Mouse (Mus musculus): ENCODE measurements around the gene Kazald1. TPM values are rescaled to one million over a fixed set of nuclear protein-coding genes. Genes with fewer than 3 reads are reported as not detected.

Kazald1 gene
- polyA plus RNA-seq, 2 experiments = 0.15 to 0.29 TPM

GRCm38 (mm10) chr19:45067758-45068510 is 7.1 kb upstream of the Kazald1 start:
- peaks cover 16% of the 10 kb centered on the region for H3K27me3 ChIP-seq (ENCODE audit: control insufficient read depth, insufficient read depth, low read length)
- peak; percentile 36; the same call in 1 of the 2 replicates for ATAC-seq (ENCODE audit: insufficient read depth)

DNA sequence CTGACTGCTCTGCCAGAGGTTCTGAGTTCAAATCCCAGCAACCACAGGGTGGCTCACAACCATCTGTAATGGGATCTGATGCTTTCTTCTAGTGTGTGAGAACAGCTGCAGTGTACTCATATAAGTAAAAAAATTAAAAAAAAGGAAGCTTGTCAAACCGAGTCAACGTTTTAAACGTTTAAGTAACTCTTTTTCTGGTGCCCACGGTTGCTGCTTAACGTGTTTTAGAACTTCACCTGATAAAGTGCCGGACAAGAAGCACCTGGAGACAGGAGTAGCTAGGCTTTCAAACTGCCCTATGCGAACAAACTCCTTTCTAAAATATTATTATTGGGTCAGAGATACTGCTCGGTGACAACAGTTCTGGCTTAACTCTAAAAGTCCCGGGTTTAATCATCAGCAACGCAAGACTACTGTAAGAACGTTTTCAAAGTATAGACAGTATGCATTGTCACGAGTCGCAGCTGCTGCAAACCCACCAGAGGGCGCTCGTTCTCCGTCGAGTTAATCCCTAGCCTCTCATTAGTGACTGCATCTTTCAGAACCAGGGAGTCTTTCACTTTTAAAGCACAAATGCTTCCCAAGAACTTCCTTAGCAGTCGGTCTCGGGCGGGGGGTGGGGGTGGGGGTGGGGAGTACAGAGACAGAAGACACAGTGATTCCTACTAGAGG is 1.0 kb upstream of the Kazald1 start:
- H3K9me3 ChIP-seq (ENCODE audit: control insufficient read depth, low read length) = no peaks in the 10 kb centered on the region
- DNase-seq (ENCODE audit: low read depth in 3 of 3, low spot score in 3 of 3) (peak; percentile 73 to 80 (median 77)), ATAC-seq (ENCODE audit: insufficient read depth) (peak; percentile 60)
- no peaks in the 10 kb centered on the region for H3K36me3 ChIP-seq (replicated peaks; ENCODE audit: control insufficient read depth, insufficient read depth, low read depth)
- TF ChIP-seq CTCF (IDR thresholded peaks at IDR 0.05; ENCODE audit: low read depth) (peak; percentile 90), EP300 (IDR thresholded peaks at IDR 0.05; ENCODE audit: low read depth) (no peak)
- H3K4me2 ChIP-seq (ENCODE audit: low read depth) = peak overlapping the region; percentile 100
- whole genome bisulfite sequencing (ENCODE audit: insufficient replicate concordance) = 7% methylated on average over 20 of the region's 20 CpGs
- H3K27me3 ChIP-seq (ENCODE audit: control insufficient read depth, insufficient read depth, low read length) = peaks cover 37% of the 10 kb centered on the region
- H3K4me1 ChIP-seq (replicated peaks; ENCODE audit: control insufficient read depth in 2 of 2, insufficient read depth in 2 of 2, low read length in 1 of 2) = peaks cover 9 to 14% of the 10 kb centered on the region in 2 experiments
- peak overlapping the region; percentile 90 for H3K9ac ChIP-seq (replicated peaks)
- peak overlapping the region; percentile 89 for H3K27ac ChIP-seq
- peak overlapping the region; percentile 86 to 99 for H3K4me3 ChIP-seq (ENCODE audit: insufficient read depth in 1 of 2, low read depth in 2 of 2, low read length in 2 of 2)

More at GRCm38 (mm10) chr19:45067758-45068510, 7.1 kb upstream of the Kazald1 start:
- Histone ChIP-seq H3K9me3 (ENCODE audit: control insufficient read depth, low read length) (no peaks in the 10 kb centered on the region), H3K4me3 (ENCODE audit: insufficient read depth in 1 of 2, low read depth in 2 of 2, low read length in 2 of 2) (no peak overlapping the region), H3K27ac (no peak overlapping the region), H3K36me3 (replicated peaks; ENCODE audit: control insufficient read depth, insufficient read depth, low read depth) (no peaks in the 10 kb centered on the region), H3K9ac (replicated peaks) (no peak overlapping the region), H3K4me2 (ENCODE audit: low read depth) (no peak overlapping the region), H3K4me1 (replicated peaks; ENCODE audit: control insufficient read depth in 2 of 2, insufficient read depth in 2 of 2, low read length in 1 of 2) (peaks cover 10 to 16% of the 10 kb centered on the region in 2 experiments)
- TF ChIP-seq EP300 (IDR thresholded peaks at IDR 0.05; ENCODE audit: low read depth) = peak; percentile 35; the same call in 1 of the 2 replicates
- no peak for TF ChIP-seq CTCF (IDR thresholded peaks at IDR 0.05; ENCODE audit: low read depth)
- whole genome bisulfite sequencing (ENCODE audit: insufficient replicate concordance) = 62% methylated on average over 7 of the region's 7 CpGs
- no peak for DNase-seq (ENCODE audit: low read depth in 3 of 3, low spot score in 3 of 3)

DNA sequence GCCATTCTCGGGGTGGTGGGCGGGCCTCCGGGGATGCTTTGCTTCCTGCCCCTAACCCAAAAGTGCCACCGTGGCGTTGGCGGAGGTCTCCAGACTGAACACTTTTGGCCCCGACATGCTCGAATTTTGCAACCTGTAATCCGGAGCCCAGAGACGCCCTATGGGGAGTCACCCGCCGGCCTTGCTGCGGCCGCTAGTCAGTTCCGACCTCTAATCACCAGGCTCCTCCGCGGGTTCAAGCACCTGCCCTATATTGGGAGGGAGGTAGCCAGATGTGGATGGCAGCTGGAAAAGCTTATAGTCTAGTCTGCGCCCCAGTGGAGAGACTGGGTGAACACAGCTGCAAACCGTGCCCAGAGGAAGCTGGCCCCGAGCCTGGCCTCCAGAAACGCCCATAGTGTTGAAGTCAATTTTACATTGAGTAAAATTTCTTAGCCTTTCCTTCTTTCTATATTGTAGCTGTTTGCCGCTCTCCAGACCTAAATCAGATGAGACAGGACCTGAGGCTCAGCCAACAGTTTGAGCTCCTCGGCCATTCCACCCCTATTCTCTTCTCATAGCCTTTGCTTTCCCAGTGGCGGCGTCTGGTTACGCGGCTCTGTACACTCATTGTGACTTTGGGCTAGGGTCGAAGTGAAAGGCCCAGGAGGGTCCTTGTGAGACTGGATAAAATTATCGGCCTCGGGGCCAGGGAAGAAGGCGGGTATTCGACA is 438 bp downstream of the Kazald1 start:
- peak overlapping the region; percentile 86 to 99 for H3K4me3 ChIP-seq (ENCODE audit: insufficient read depth in 1 of 2, low read depth in 2 of 2, low read length in 2 of 2)
- peaks cover 9 to 14% of the 10 kb centered on the region in 2 experiments for H3K4me1 ChIP-seq (replicated peaks; ENCODE audit: control insufficient read depth in 2 of 2, insufficient read depth in 2 of 2, low read length in 1 of 2)
- DNase-seq (ENCODE audit: low read depth in 3 of 3, low spot score in 3 of 3) = no peak
- ATAC-seq (ENCODE audit: insufficient read depth) = peak; percentile 63
- under 1% methylated on average over 32 of the region's 32 CpGs for WGBS (ENCODE audit: insufficient replicate concordance)
- H3K9me3 ChIP-seq (ENCODE audit: control insufficient read depth, low read length) = no peaks in the 10 kb centered on the region
- H3K4me2 ChIP-seq (ENCODE audit: low read depth) = peak overlapping the region; percentile 100
- H3K9ac ChIP-seq (replicated peaks) = peak overlapping the region; percentile 90
- H3K27ac ChIP-seq = peak overlapping the region; percentile 18; the same call in 1 of the 2 replicates
- no peak for TF ChIP-seq EP300 (IDR thresholded peaks at IDR 0.05; ENCODE audit: low read depth)
- TF ChIP-seq CTCF (IDR thresholded peaks at IDR 0.05; ENCODE audit: low read depth) = no peak; the same call in 1 of the 2 replicates
- H3K27me3 ChIP-seq (ENCODE audit: control insufficient read depth, insufficient read depth, low read length) = peaks cover 52% of the 10 kb centered on the region
- no peaks in the 10 kb centered on the region for H3K36me3 ChIP-seq (replicated peaks; ENCODE audit: control insufficient read depth, insufficient read depth, low read depth)

- TF ChIP-seq CTCF (IDR thresholded peaks at IDR 0.05; ENCODE audit: low read depth) (no peak), EP300 (IDR thresholded peaks at IDR 0.05; ENCODE audit: low read depth) (no peak)
- WGBS (ENCODE audit: insufficient replicate concordance) = 10% methylated on average over 17 of the region's 17 CpGs
- Histone ChIP-seq H3K9ac (replicated peaks) (no peak overlapping the region), H3K4me3 (ENCODE audit: insufficient read depth in 1 of 2, low read depth in 2 of 2, low read length in 2 of 2) (peak overlapping the region; percentile 86 to 99), H3K4me2 (ENCODE audit: low read depth) (peak overlapping the region; percentile 100), H3K36me3 (replicated peaks; ENCODE audit: control insufficient read depth, insufficient read depth, low read depth) (no peaks in the 10 kb centered on the region), H3K9me3 (ENCODE audit: control insufficient read depth, low read length) (no peaks in the 10 kb centered on the region), H3K4me1 (replicated peaks; ENCODE audit: control insufficient read depth in 2 of 2, insufficient read depth in 2 of 2, low read length in 1 of 2) (peaks cover 9 to 14% of the 10 kb centered on the region in 2 experiments), H3K27me3 (ENCODE audit: control insufficient read depth, insufficient read depth, low read length) (peaks cover 58% of the 10 kb centered on the region), H3K27ac (no peak overlapping the region)
- ATAC-seq (ENCODE audit: insufficient read depth) (no peak), DNase-seq (ENCODE audit: low read depth in 3 of 3, low spot score in 3 of 3) (no peak)
These were observed 1.1 kb downstream of the Kazald1 start for GRCm38 (mm10) chr19:45076036-45076575.

All from liver, embryonic 14.5 days (tissue).